In genomic region chr2:25581294-25581864, GRCm38 (mm10) we compare ENCODE assay signal across 8 mouse cellular contexts. TPM values are rescaled to one million over a fixed set of nuclear protein-coding genes. Genes with fewer than 3 reads are reported as not detected.
DNase-seq lines count a peak whose midpoint lies in the region; ATAC-seq and TF ChIP-seq lines count a peak whose summit lies in the region.

Gene Ajm1, minus strand, starts transcription at chr2:25581757.

- H3K9ac ChIP-seq in intestine, embryonic 16.5 days (ENCODE audit: low read depth, low read length), result peak within 1 kb of the TSS; percentile 55
- H3K9ac ChIP-seq in limb, embryonic 12.5 days (replicated peaks), result no peak within 1 kb of the TSS
- H3K9ac ChIP-seq in midbrain, embryonic 12.5 days (replicated peaks), result peak within 1 kb of the TSS; percentile 41; the same call in 1 of the 2 replicates

- peak within 1 kb of the TSS; percentile 48 for H3K4me3 ChIP-seq in intestine, embryonic 16.5 days (ENCODE audit: low read length)
- peak within 1 kb of the TSS; percentile 31 for H3K4me3 ChIP-seq in limb, embryonic 12.5 days (replicated peaks)
- H3K4me3 ChIP-seq in midbrain, embryonic 12.5 days, result peak within 1 kb of the TSS; percentile 41
- H3K4me3 ChIP-seq in spleen, adult 2 months (ENCODE audit: extremely low read depth, insufficient read depth, insufficient read length), result peak within 1 kb of the TSS; percentile 28; the same call in 1 of the 2 replicates

- peak; percentile 56 for ATAC-seq in granulocyte monocyte progenitor cell, adult 5-6 weeks (replicated peaks; ENCODE audit: poor library complexity, severe bottlenecking)
- ATAC-seq in intestine, embryonic 16.5 days, result peak; percentile 41
- ATAC-seq in limb, embryonic 12.5 days (ENCODE audit: insufficient number of reproducible peaks, insufficient read depth, low FRiP score, low TSS enrichment, low read depth), result peak; percentile 66
- peak; percentile 78 for ATAC-seq in midbrain, embryonic 12.5 days (ENCODE audit: low FRiP score, low read depth)

- peaks cover 43% of the 10 kb centered on the region for H3K27me3 ChIP-seq in intestine, embryonic 16.5 days (replicated peaks; ENCODE audit: control insufficient read depth, insufficient read depth, low read length)
- peaks cover 50% of the 10 kb centered on the region for H3K27me3 ChIP-seq in limb, embryonic 12.5 days
- H3K27me3 ChIP-seq in midbrain, embryonic 12.5 days, result peaks cover 51% of the 10 kb centered on the region
- H3K27me3 ChIP-seq in spleen, adult 2 months (ENCODE audit: control insufficient read depth, insufficient read depth, low read length), result peaks cover 25% of the 10 kb centered on the region

- H3K4me2 ChIP-seq in intestine, embryonic 16.5 days (ENCODE audit: low read depth, low read length), result peak within 1 kb of the TSS; percentile 84
- H3K4me2 ChIP-seq in limb, embryonic 12.5 days, result peak within 1 kb of the TSS; percentile 61
- peak within 1 kb of the TSS; percentile 68 for H3K4me2 ChIP-seq in midbrain, embryonic 12.5 days (replicated peaks)

- TF ChIP-seq CTCF in spleen, adult 2 months (IDR thresholded peaks at IDR 0.05; ENCODE audit: extremely low read depth, insufficient read depth, insufficient read length, insufficient replicate concordance), result peak; percentile 72; the same call in 1 of the 2 replicates

- no peak within 1 kb of the TSS for H3K27ac ChIP-seq in intestine, embryonic 16.5 days (ENCODE audit: low read length)
- no peak within 1 kb of the TSS for H3K27ac ChIP-seq in limb, embryonic 12.5 days
- H3K27ac ChIP-seq in midbrain, embryonic 12.5 days (replicated peaks), result no peak within 1 kb of the TSS
- H3K27ac ChIP-seq in spleen, adult 2 months (ENCODE audit: insufficient read depth, low read length), result peak within 1 kb of the TSS; percentile 7; the same call in 1 of the 2 replicates

- DNase-seq in ovary, postnatal 14 days (ENCODE audit: low spot score), result peak; percentile 62
- no peak for DNase-seq in ovary, postnatal 10 days (ENCODE audit: low spot score)
- peak; percentile 85 to 87 for DNase-seq in cerebellum, postnatal 25 days
- DNase-seq in spleen, adult 2 months (ENCODE audit: low read depth in 1 of 2, low spot score in 2 of 2), result peak; percentile 42 to 55

- WGBS in intestine, embryonic 16.5 days, result 5% methylated on average over 19 of the region's 19 CpGs
- WGBS in limb, embryonic 12.5 days, result 7% methylated on average over 19 of the region's 19 CpGs
- 8% methylated on average over 19 of the region's 19 CpGs for WGBS in midbrain, embryonic 12.5 days
- WGBS in spleen, adult 2 months, result 5% methylated on average over 19 of the region's 19 CpGs

- no peak for TF ChIP-seq POLR2A in spleen, adult 2 months (IDR thresholded peaks at IDR 0.05; ENCODE audit: low read depth, low read length)

- H3K9me3 ChIP-seq in intestine, embryonic 16.5 days (ENCODE audit: control insufficient read depth, low read length), result 0 out of 2 replicates have a peak, but pooled peaks cover 4% of the 10 kb centered on the region
- no peaks in the 10 kb centered on the region for H3K9me3 ChIP-seq in limb, embryonic 12.5 days
- no peaks in the 10 kb centered on the region for H3K9me3 ChIP-seq in midbrain, embryonic 12.5 days

- H3K4me1 ChIP-seq in intestine, embryonic 16.5 days (ENCODE audit: control insufficient read depth, insufficient read depth, low read length), result peaks cover 62% of the 10 kb centered on the region
- H3K4me1 ChIP-seq in limb, embryonic 12.5 days (replicated peaks), result peaks cover 61% of the 10 kb centered on the region
- H3K4me1 ChIP-seq in midbrain, embryonic 12.5 days, result peaks cover 42% of the 10 kb centered on the region
- H3K4me1 ChIP-seq in spleen, adult 2 months (ENCODE audit: control insufficient read depth, insufficient read depth, insufficient read length), result peaks cover 32% of the 10 kb centered on the region

- 0 out of 2 replicates have a peak, but pooled peaks cover 6% of the 10 kb centered on the region for H3K36me3 ChIP-seq in intestine, embryonic 16.5 days (ENCODE audit: control insufficient read depth, insufficient read depth, low read length)
- peaks cover 36% of the 10 kb centered on the region for H3K36me3 ChIP-seq in limb, embryonic 12.5 days
- H3K36me3 ChIP-seq in midbrain, embryonic 12.5 days, result peaks cover 34% of the 10 kb centered on the region
- H3K36me3 ChIP-seq in spleen, adult 2 months (ENCODE audit: control insufficient read depth, insufficient read depth, low read length), result peaks cover 9% of the 10 kb centered on the region

RNA-seq across cellular contexts. Expression of gene Ajm1, which starts in this region (rescaled TPM):
- not detected in 2 replicates for total RNA-seq in granulocyte monocyte progenitor cell, adult 5-6 weeks (2014; fragmentation: Nextera tagmentation)
- total RNA-seq in granulocyte monocyte progenitor cell, adult 5-6 weeks (2017), result 0.39 TPM in 1 of 2 replicates, not detected in the other
- 0.93 and 1.4 TPM in 2 replicates for polyA plus RNA-seq in intestine, embryonic 16.5 days (2015; fragmentation: Nextera tagmentation; extraction: Ambion mirVana)
- polyA plus RNA-seq in limb, embryonic 12.5 days (2016; fragmentation: Nextera tagmentation; extraction: Ambion mirVana), result 0.08 and 0.23 TPM in 2 replicates
- 1.8 and 1.9 TPM in 2 replicates for polyA plus RNA-seq in midbrain, embryonic 12.5 days (2016; fragmentation: Nextera tagmentation; extraction: Ambion mirVana)
- polyA plus RNA-seq in spleen, adult 2 months (2012; rRNA removed), result 6.3 and 7.6 TPM in 2 replicates

Comparison
In these comparisons a context has a peak if more than half of its experiments do, and no peak if none do; other contexts are left out.
1. Peak in ATAC-seq in granulocyte monocyte progenitor cell, adult 5-6 weeks; RNA of the gene not detected or under 1 TPM.
2. Peak in ATAC-seq, H3K4me3 ChIP-seq and H3K4me2 ChIP-seq in limb, embryonic 12.5 days; RNA of the gene not detected or under 1 TPM.